In genomic region chr19:10809428-10810175, GRCm38 (mm10) we compare ENCODE assay signal across 10 mouse cellular contexts. TPM values are rescaled to one million over a fixed set of nuclear protein-coding genes. Genes with fewer than 3 reads are reported as not detected.
DNase-seq lines count a peak whose midpoint lies in the region; ATAC-seq lines count a peak whose summit lies in the region.
"Had no signal": no experiment of that assay in that cellular context is flagged by ENCODE, and none has a peak within 500 bp of the region (broad histone marks: within the 10 kb centered on the region; RNA-seq: fewer than 3 reads in every experiment).

No protein-coding gene starts in this region.

- H3K9ac ChIP-seq in intestine, embryonic 15.5 days: no peak overlapping the region
- no peak overlapping the region for H3K9ac ChIP-seq in kidney, embryonic 15.5 days
- H3K9ac ChIP-seq: limb, embryonic 12.5 days had no signal

- H3K4me1 ChIP-seq in intestine, embryonic 15.5 days (replicated peaks): no peaks in the 10 kb centered on the region
- H3K4me1 ChIP-seq in kidney, embryonic 15.5 days: no peaks in the 10 kb centered on the region
- H3K4me1 ChIP-seq: limb, embryonic 12.5 days had no signal

- H3K9me3 ChIP-seq in intestine, embryonic 15.5 days: no peaks in the 10 kb centered on the region
- H3K9me3 ChIP-seq in kidney, embryonic 15.5 days (replicated peaks): no peaks in the 10 kb centered on the region
- H3K9me3 ChIP-seq: limb, embryonic 12.5 days had no signal

- DNase-seq in cerebellum, adult 11-12 months: peak; percentile 23
- DNase-seq in cerebellum, postnatal 4 days (ENCODE audit: low spot score in 2 of 2): no peak
- DNase-seq in ES-CJ7 (ENCODE audit: low read depth, low spot score): peak; percentile 17
- DNase-seq in frontal cortex, postnatal 25 days (ENCODE audit: low spot score in 2 of 2): peak; percentile 40 to 51
- DNase-seq in lung, postnatal 36 days: peak; percentile 38
- no peak for DNase-seq in heart, postnatal 10 days
- DNase-seq: thymus, postnatal 4 days had no signal

- no peaks in the 10 kb centered on the region for H3K27me3 ChIP-seq in intestine, embryonic 15.5 days (replicated peaks)
- H3K27me3 ChIP-seq in kidney, embryonic 15.5 days: no peaks in the 10 kb centered on the region
- H3K27me3 ChIP-seq: limb, embryonic 12.5 days had no signal

- no peaks in the 10 kb centered on the region for H3K36me3 ChIP-seq in intestine, embryonic 15.5 days
- H3K36me3 ChIP-seq in kidney, embryonic 15.5 days: no peaks in the 10 kb centered on the region
- H3K36me3 ChIP-seq: limb, embryonic 12.5 days had no signal

- ATAC-seq in intestine, embryonic 15.5 days: no peak
- no peak for ATAC-seq in kidney, embryonic 15.5 days (replicated peaks; ENCODE audit: low FRiP score)

- no peak overlapping the region for H3K4me2 ChIP-seq in intestine, embryonic 15.5 days (replicated peaks)
- no peak overlapping the region for H3K4me2 ChIP-seq in kidney, embryonic 15.5 days
- H3K4me2 ChIP-seq: limb, embryonic 12.5 days had no signal

- intact Hi-C loops in heart, postnatal 10 days (cut with DNase I): no loop called here

- no peak overlapping the region for H3K4me3 ChIP-seq in intestine, embryonic 15.5 days (replicated peaks)
- no peak overlapping the region for H3K4me3 ChIP-seq in kidney, embryonic 15.5 days (replicated peaks)
- H3K4me3 ChIP-seq: limb, embryonic 12.5 days had no signal

- WGBS in intestine, embryonic 15.5 days: 75% methylated on average over 11 of the region's 11 CpGs
- 81% methylated on average over 11 of the region's 11 CpGs for WGBS in kidney, embryonic 15.5 days

- H3K27ac ChIP-seq in intestine, embryonic 15.5 days: no peak overlapping the region
- no peak overlapping the region for H3K27ac ChIP-seq in kidney, embryonic 15.5 days
- H3K27ac ChIP-seq: limb, embryonic 12.5 days had no signal

RNA-seq across cellular contexts. Expression of gene Cd6, which starts 20.3 kb away (rescaled TPM):
- polyA plus RNA-seq in intestine, embryonic 15.5 days (2015; fragmentation: Nextera tagmentation; extraction: Ambion mirVana): 0.19 and 0.57 TPM in 2 replicates
- total RNA-seq in heart, postnatal 10 days (2021): under 1 TPM; 0.22 to 0.52 TPM
- polyA plus RNA-seq in kidney, embryonic 15.5 days (2015; fragmentation: Nextera tagmentation; extraction: Ambion mirVana): 0.26 TPM in 1 of 2 replicates, not detected in the other
- polyA plus RNA-seq: limb, embryonic 12.5 days had no signal

RNA-seq across cellular contexts. Expression of gene Slc15a3, which starts 29.9 kb away (rescaled TPM):
- 0.30 and 0.65 TPM in 2 replicates for polyA plus RNA-seq in intestine, embryonic 15.5 days (2015; fragmentation: Nextera tagmentation; extraction: Ambion mirVana)
- 1 to 10 TPM; 2.6 to 3.0 TPM for total RNA-seq in heart, postnatal 10 days (2021)
- polyA plus RNA-seq in kidney, embryonic 15.5 days (2015; fragmentation: Nextera tagmentation; extraction: Ambion mirVana): 0.31 and 0.39 TPM in 2 replicates

Comparison
In these comparisons a context has a peak if more than half of its experiments do, and no peak if none do; other contexts are left out.
1. DNase-seq: peak in cerebellum, adult 11-12 months (single experiment), ES-CJ7 (single experiment), frontal cortex, postnatal 25 days (2 of 2) and lung, postnatal 36 days (single experiment); none in cerebellum, postnatal 4 days (0 of 2) and heart, postnatal 10 days (0 of 2).